Mouse (Mus musculus): ENCODE measurements at regions not wholly inside any gene's neighbourhood (a gene's known extent, or its start where the extent isn't known, plus 50 kb on each side); places are given as distances from the start of the nearest gene placed in this dataset.

DNA sequence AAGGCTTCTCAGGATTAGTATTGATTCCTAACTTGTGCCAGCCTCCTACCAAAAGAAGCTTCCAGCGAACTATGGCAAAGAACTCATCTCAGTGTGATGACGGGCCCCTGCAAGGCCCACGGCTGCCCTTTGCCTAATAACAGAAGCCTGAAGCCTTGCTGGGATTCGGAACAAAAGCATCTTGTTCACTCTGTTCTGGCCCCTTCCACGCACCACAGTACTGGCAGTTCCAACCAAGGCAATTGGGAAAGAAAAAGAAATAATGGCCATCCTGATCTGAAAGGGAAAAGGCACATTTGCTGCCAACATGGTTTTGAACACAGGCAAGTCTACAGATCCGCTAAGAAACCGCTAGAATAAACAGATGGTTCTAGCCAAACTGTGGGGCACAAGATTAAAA lies 150.4 kb upstream of the Tcerg1l start:
- Histone ChIP-seq H3K9ac (ENCODE audit: low read length) (no peak overlapping the region), H3K9me3 (ENCODE audit: control insufficient read depth, low read length) (no peaks in the 10 kb centered on the region), H3K36me3 (ENCODE audit: control insufficient read depth, insufficient read depth, low read length) (no peaks in the 10 kb centered on the region), H3K4me3 (ENCODE audit: low read depth, low read length) (no peak overlapping the region), H3K4me1 (ENCODE audit: control insufficient read depth, insufficient read depth, low read length) (peaks cover 3% of the 10 kb centered on the region; the same call in 1 of the 2 replicates), H3K4me2 (no peak overlapping the region), H3K27ac (ENCODE audit: low read depth, low read length) (no peak overlapping the region), H3K27me3 (ENCODE audit: control insufficient read depth, insufficient read depth, low read length) (no peaks in the 10 kb centered on the region)
- ATAC-seq (ENCODE audit: low FRiP score) (no peak), DNase-seq (ENCODE audit: low spot score, missing footprints) (no peak)
- 75% methylated on average over 7 of the region's 7 CpGs for WGBS

DNA sequence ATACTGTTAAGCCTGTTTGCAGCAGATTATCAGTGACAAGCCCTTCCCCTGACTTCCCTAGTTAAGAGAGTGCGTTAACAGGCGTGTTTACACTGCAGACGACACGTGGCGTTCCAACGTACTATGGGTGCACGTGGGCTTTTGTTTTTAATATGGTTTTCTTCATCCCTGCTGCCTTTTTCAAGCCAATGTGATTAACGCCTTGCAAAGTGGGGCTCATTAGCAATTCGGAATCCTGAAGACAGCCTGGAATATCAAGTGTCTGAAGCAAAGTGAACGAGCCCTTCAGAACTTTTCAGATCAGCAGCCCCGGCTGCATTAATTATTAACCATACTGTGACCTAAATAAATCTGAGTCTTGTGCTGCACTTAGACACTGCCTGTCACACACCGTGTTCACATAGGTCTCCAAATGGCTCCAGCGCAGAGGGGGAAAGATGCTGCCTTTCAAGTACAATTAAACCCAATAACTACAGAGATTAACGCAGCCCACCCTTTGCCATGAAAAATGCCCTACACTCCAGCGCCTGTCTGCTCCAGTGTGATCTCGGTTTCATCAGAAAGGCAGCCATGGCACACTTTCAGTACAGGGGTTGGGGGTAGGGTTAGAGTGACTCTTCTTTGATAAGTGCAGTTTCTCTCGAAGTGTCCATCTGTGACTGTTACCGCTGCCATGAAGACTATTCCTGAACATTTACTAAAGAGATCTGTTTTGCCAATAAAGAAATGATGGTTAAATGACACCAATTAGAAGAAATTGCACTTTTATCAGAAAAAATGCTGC lies 140.7 kb upstream of the Tcerg1l start:
- Histone ChIP-seq H3K4me2 (no peak overlapping the region), H3K27me3 (ENCODE audit: control insufficient read depth, insufficient read depth, low read length) (no peaks in the 10 kb centered on the region), H3K27ac (ENCODE audit: low read depth, low read length) (no peak overlapping the region), H3K9me3 (ENCODE audit: control insufficient read depth, low read length) (no peaks in the 10 kb centered on the region), H3K4me1 (ENCODE audit: control insufficient read depth, insufficient read depth, low read length) (no peaks in the 10 kb centered on the region), H3K9ac (ENCODE audit: low read length) (no peak overlapping the region), H3K36me3 (ENCODE audit: control insufficient read depth, insufficient read depth, low read length) (no peaks in the 10 kb centered on the region), H3K4me3 (ENCODE audit: low read depth, low read length) (no peak overlapping the region)
- ATAC-seq (ENCODE audit: low FRiP score) (no peak), DNase-seq (ENCODE audit: low spot score, missing footprints) (no peak)
- 73% methylated on average over 18 of the region's 18 CpGs for WGBS

DNA sequence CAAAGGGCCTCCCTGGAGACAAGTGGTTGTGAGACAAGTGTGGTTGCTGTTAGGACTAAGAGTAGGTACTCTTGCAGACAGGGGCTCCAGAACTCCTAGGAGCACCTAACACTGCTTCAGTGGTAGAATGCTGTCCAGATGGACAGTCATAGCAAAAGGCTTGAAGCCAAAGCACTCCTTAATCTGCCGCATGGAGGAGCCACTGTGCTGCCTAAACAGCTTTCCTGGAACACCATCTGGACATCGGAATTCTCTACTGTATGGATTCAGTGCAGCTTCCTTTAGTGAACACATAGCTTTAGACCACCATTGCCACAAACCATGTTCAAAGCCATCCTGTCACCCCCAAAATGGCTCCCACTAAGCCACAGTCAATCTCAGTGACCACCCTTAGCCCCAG lies 128.6 kb upstream of the Tcerg1l start:
- no peak for DNase-seq (ENCODE audit: low spot score, missing footprints)
- Histone ChIP-seq H3K36me3 (ENCODE audit: control insufficient read depth, insufficient read depth, low read length) (no peaks in the 10 kb centered on the region), H3K27me3 (ENCODE audit: control insufficient read depth, insufficient read depth, low read length) (no peaks in the 10 kb centered on the region), H3K9me3 (ENCODE audit: control insufficient read depth, low read length) (no peaks in the 10 kb centered on the region), H3K4me3 (ENCODE audit: low read depth, low read length) (no peak overlapping the region), H3K4me2 (no peak overlapping the region), H3K4me1 (ENCODE audit: control insufficient read depth, insufficient read depth, low read length) (no peaks in the 10 kb centered on the region), H3K9ac (ENCODE audit: low read length) (no peak overlapping the region), H3K27ac (ENCODE audit: low read depth, low read length) (no peak overlapping the region)
- ATAC-seq (ENCODE audit: low FRiP score), result no peak
- WGBS, result 93% methylated on average over 2 of the region's 2 CpGs

DNA sequence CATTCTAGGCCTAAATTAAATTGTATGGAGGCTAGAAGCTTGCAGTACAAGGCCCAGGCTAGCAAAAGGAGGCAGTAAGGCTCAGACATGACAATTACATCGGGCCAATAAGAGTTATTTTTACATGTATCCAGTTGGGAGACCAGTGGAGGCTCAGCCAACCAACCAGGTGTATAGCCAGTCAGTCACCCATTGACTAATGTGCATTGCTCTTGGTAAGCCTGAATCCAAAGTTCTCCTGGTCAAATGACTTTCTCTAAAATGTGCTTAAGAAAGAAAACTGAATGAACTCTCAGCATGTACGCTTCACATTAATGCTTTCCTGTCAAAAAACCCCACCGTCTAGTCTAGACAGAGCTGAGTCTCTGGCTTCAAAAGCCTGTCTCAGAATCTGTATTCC lies 127.4 kb upstream of the Tcerg1l start:
- DNase-seq (ENCODE audit: low spot score, missing footprints) (no peak), ATAC-seq (ENCODE audit: low FRiP score) (no peak)
- Histone ChIP-seq H3K4me2 (no peak overlapping the region), H3K36me3 (ENCODE audit: control insufficient read depth, insufficient read depth, low read length) (no peaks in the 10 kb centered on the region), H3K4me1 (ENCODE audit: control insufficient read depth, insufficient read depth, low read length) (no peaks in the 10 kb centered on the region), H3K27me3 (ENCODE audit: control insufficient read depth, insufficient read depth, low read length) (no peaks in the 10 kb centered on the region), H3K9me3 (ENCODE audit: control insufficient read depth, low read length) (no peaks in the 10 kb centered on the region), H3K27ac (ENCODE audit: low read depth, low read length) (no peak overlapping the region), H3K9ac (ENCODE audit: low read length) (no peak overlapping the region), H3K4me3 (ENCODE audit: low read depth, low read length) (no peak overlapping the region)
- 87% methylated on average over 3 of the region's 3 CpGs for whole genome bisulfite sequencing

DNA sequence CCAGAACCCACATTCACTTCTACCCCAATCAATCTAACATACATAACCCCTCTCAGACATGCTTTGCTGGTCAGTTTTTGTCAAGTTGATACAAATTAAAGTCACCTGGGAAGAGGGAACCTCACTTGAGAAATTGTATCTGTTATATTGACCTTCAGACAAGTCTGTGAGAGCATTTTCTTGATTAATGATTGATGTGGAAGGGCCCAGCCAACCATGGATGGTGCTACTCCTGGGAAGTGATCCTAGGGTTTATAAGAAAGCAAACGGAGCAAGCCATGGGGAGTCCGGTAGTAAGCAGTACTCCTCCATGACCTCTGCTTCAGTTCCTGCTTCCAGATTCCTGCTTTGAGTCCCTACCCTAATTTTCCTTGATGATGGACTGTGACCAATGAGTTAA lies 116.6 kb upstream of the Tcerg1l start:
- no peak for DNase-seq (ENCODE audit: low spot score, missing footprints)
- Histone ChIP-seq H3K36me3 (ENCODE audit: control insufficient read depth, insufficient read depth, low read length) (no peaks in the 10 kb centered on the region), H3K9me3 (ENCODE audit: control insufficient read depth, low read length) (no peaks in the 10 kb centered on the region), H3K4me1 (ENCODE audit: control insufficient read depth, insufficient read depth, low read length) (no peaks in the 10 kb centered on the region), H3K4me2 (no peak overlapping the region), H3K4me3 (ENCODE audit: low read depth, low read length) (no peak overlapping the region), H3K27me3 (ENCODE audit: control insufficient read depth, insufficient read depth, low read length) (no peaks in the 10 kb centered on the region), H3K27ac (ENCODE audit: low read depth, low read length) (no peak overlapping the region), H3K9ac (ENCODE audit: low read length) (no peak overlapping the region)
- ATAC-seq (ENCODE audit: low FRiP score), result no peak
- WGBS, result 90% methylated on average over 2 of the region's 2 CpGs

DNA sequence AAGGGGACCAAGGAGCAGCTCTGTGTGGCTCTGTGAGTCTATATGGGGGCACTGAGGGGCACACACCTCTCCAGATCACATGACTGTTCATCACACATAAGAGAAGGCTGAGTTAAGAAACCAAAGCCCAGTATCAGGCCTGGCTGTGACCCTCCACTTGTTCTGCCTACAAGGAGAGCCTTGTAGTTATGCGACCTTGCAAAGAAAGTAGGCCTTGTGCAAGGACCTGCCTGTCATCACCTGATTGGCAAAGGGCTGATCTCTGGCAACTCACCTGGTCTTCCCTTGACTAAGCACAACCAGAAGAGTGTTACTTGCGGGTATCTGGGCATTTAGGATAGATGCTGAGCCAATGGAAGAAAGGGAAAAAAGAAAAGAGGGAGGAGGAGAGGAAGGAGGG lies 107.7 kb upstream of the Tcerg1l start:
- Histone ChIP-seq H3K9ac (ENCODE audit: low read length) (no peak overlapping the region), H3K27ac (ENCODE audit: low read depth, low read length) (no peak overlapping the region), H3K4me1 (ENCODE audit: control insufficient read depth, insufficient read depth, low read length) (no peaks in the 10 kb centered on the region), H3K9me3 (ENCODE audit: control insufficient read depth, low read length) (no peaks in the 10 kb centered on the region), H3K4me3 (ENCODE audit: low read depth, low read length) (no peak overlapping the region), H3K36me3 (ENCODE audit: control insufficient read depth, insufficient read depth, low read length) (no peaks in the 10 kb centered on the region), H3K4me2 (no peak overlapping the region), H3K27me3 (ENCODE audit: control insufficient read depth, insufficient read depth, low read length) (no peaks in the 10 kb centered on the region)
- ATAC-seq (ENCODE audit: low FRiP score), result no peak
- no peak for DNase-seq (ENCODE audit: low spot score, missing footprints)
- WGBS, result 90% methylated on average over 2 of the region's 2 CpGs

DNA sequence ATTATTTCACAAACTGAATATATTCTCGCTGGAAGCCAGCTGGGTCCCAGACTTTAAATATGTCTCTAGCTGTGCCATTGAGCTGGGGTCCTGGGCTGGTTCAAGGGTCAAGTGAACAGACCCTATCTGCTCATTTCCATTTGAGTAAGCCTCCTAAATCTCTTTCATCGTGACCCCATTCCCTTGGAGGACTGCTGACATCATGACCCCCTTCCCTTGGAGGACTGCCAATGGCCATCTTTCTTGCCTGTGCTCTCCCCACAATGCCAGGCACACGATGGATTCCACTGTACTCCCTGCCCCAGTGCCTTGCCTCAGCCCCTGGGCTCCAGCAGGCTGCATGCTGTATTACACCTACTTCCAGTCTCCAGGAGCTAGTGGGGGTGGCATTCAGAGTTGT lies 106.5 kb upstream of the Tcerg1l start:
- Histone ChIP-seq H3K4me3 (ENCODE audit: low read depth, low read length) (no peak overlapping the region), H3K9me3 (ENCODE audit: control insufficient read depth, low read length) (no peaks in the 10 kb centered on the region), H3K27me3 (ENCODE audit: control insufficient read depth, insufficient read depth, low read length) (no peaks in the 10 kb centered on the region), H3K4me1 (ENCODE audit: control insufficient read depth, insufficient read depth, low read length) (no peaks in the 10 kb centered on the region), H3K27ac (ENCODE audit: low read depth, low read length) (no peak overlapping the region), H3K4me2 (no peak overlapping the region), H3K36me3 (ENCODE audit: control insufficient read depth, insufficient read depth, low read length) (no peaks in the 10 kb centered on the region), H3K9ac (ENCODE audit: low read length) (no peak overlapping the region)
- ATAC-seq (ENCODE audit: low FRiP score), result no peak
- no peak for DNase-seq (ENCODE audit: low spot score, missing footprints)
- 33% methylated on average over 3 of the region's 3 CpGs for WGBS

DNA sequence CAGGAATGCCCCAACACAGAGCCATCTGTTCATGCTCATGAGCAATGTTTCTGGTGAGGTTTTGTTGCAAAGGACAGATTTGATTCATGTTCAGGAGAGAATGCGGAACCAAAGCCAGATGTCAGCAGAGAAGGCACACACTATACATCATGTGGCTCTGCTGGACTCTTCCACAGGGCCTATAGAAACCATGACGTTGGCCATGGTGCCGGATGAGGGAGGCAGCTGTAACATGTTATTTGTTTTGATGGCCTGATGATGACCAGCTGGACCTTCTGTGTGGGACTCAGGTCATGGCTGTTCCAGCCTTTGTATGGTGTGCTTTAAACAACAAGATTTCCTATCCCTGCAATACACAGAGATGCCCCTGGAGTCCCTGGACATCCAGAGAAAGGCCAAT lies 105.5 kb upstream of the Tcerg1l start:
- no peaks in the 10 kb centered on the region for H3K9me3 ChIP-seq (ENCODE audit: control insufficient read depth, low read length)
- ATAC-seq (ENCODE audit: low FRiP score), result no peak
- H3K4me2 ChIP-seq, result no peak overlapping the region
- H3K4me1 ChIP-seq (ENCODE audit: control insufficient read depth, insufficient read depth, low read length), result no peaks in the 10 kb centered on the region
- WGBS, result 83% methylated on average over 3 of the region's 3 CpGs
- no peak overlapping the region for H3K9ac ChIP-seq (ENCODE audit: low read length)
- H3K27me3 ChIP-seq (ENCODE audit: control insufficient read depth, insufficient read depth, low read length), result no peaks in the 10 kb centered on the region
- DNase-seq (ENCODE audit: low spot score, missing footprints), result no peak
- H3K4me3 ChIP-seq (ENCODE audit: low read depth, low read length), result no peak overlapping the region
- H3K36me3 ChIP-seq (ENCODE audit: control insufficient read depth, insufficient read depth, low read length), result no peaks in the 10 kb centered on the region
- no peak overlapping the region for H3K27ac ChIP-seq (ENCODE audit: low read depth, low read length)

DNA sequence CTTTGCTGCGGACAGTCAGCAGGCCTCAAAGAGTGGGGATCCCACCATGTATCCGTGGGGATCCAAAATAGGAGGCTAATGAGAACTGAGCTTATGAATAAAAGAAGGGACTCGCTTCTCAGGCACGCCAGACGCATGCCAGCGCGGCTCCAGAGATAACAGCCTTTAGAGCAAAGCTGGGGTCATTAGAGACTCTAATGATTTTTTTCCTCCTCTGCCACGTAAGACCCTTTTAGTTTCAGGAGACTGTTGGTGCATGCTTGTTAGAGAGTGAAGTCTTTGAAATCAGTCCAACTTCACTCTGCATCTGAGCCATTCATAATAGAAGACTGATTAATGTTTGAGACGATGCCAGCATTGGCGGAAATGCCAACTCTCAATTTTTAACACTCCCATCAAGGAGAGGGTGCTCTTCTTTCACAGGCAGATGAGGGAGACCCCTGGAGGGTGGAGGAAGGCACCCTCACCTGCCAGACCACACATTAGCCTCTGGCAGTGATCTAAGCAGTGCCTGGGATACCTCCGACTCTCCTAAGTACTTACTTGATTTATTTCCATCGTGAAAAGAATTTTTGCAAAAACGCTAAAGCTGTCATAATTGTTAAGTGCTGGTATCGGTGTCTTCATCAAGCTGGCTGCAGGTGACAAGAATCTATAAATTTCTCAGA lies 104.0 kb upstream of the Tcerg1l start:
- Histone ChIP-seq H3K4me3 (ENCODE audit: low read depth, low read length) (no peak overlapping the region), H3K9ac (ENCODE audit: low read length) (no peak overlapping the region), H3K4me2 (no peak overlapping the region), H3K4me1 (ENCODE audit: control insufficient read depth, insufficient read depth, low read length) (no peaks in the 10 kb centered on the region), H3K36me3 (ENCODE audit: control insufficient read depth, insufficient read depth, low read length) (no peaks in the 10 kb centered on the region), H3K27me3 (ENCODE audit: control insufficient read depth, insufficient read depth, low read length) (no peaks in the 10 kb centered on the region), H3K27ac (ENCODE audit: low read depth, low read length) (no peak overlapping the region), H3K9me3 (ENCODE audit: control insufficient read depth, low read length) (no peaks in the 10 kb centered on the region)
- WGBS, result 85% methylated on average over 14 of the region's 14 CpGs
- DNase-seq (ENCODE audit: low spot score, missing footprints) (no peak), ATAC-seq (ENCODE audit: low FRiP score) (no peak)

All from midbrain, embryonic 11.5 days (tissue).